Mouse (Mus musculus) ovary, postnatal 10 days (tissue): ENCODE measurements around the gene Slc29a1.

Experiments
- DNase-seq: peaks from one replicate; pipeline ENCODE4 v3.0.0; 2022; ENCODE audit warnings: low spot score

The Slc29a1 gene

DNA sequence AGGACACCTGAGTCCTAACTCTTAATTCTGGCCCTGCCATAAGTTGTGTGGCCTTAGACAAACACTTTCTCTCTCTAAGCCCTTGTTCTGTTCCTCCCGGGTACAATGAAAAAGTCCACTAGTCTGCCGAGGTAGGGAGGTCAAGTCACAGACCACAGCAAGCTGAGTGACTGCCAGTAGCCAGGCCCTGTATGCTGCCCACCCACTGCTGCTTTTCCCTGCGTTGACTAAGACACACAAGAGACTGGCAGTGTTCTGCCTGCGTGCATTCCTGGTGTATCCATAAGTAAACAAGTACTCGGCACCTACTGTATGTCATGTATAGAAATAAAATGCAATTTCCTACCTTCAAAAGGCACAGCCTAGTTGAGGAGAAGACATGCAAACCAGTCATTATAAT is 49.2 kb downstream of the Slc29a1 start:
- no peak for DNase-seq

DNA sequence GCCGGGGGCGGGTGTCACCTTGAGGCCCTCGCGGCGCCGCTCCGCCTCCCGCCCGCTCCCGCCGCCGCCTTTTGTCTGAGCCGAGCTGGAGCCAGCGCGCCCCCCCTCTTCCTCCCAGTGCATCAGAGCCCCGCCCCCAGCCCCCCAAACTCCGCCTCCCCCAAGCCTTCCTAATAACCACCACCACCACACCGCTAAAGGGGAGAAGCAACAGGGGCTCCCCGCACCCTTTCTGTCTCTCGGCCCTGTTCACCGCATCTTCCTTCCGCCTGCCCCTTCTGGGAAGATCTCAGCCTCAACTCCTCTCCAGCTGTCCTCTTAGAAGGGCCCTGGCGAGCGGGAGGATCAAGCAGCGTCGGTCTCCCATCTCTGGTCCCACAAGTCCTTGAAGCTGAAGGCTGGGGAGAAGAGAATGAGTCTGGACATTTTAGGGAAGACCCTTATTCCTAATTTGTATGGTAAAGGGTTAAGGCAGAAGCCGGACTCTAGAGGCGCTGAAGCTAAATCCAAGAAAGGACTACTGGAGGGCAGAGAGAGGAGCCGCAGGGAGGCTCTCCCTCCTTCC is 49.7 kb downstream of the Slc29a1 start, which contains the start of gene Tmem151b:
Gene Tmem151b, minus strand, starts transcription at position 61 of the 565 bp plus-strand sequence.
- DNase-seq = no peak

DNA sequence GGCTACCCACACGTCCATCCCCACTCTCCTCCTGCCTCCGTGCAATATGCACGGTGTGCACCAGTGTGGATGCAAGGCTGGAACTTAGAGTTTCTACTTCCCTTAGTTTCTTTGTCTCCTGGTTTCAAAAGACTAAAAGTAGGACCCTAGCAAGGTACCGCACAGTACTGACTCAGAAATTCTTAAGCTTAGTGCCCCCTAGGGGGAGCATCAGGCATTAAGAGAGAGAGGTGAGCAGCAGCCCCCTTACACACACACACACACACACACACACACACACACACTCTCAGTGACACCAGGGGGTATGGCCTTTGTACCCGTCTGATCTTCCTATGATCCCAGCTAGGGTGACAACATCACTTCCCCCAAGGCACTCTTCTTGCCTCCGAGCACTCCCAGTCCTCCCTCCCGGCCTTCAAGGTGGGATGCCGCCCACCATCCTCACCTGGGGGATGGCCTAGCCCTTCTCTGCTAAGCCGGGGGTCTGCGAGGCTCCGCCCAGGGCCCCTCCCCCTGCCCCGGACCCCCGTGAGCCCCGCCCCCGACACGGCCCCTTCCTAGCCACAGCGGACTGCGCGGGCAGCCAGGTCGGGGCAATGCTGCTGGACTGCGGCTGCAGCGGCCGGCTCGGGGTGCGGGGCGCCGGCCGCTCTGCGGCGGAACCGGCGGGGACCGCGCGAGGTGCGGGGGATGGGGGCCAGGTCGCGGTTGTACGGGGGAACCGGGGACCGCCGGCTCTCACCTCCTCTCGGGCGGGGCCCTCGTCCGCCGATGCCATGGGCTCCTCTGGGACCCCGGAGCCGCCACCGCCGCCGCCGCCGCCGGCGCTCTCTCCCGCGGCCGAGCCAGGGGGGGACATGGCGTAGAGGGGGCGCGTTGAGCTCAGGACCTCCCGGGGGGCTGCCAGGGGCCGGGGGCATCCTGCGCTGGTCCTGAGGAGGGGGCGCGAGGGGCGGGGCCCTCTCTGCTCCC is 50.6 kb downstream of the Slc29a1 start:
- no peak for DNase-seq

DNA sequence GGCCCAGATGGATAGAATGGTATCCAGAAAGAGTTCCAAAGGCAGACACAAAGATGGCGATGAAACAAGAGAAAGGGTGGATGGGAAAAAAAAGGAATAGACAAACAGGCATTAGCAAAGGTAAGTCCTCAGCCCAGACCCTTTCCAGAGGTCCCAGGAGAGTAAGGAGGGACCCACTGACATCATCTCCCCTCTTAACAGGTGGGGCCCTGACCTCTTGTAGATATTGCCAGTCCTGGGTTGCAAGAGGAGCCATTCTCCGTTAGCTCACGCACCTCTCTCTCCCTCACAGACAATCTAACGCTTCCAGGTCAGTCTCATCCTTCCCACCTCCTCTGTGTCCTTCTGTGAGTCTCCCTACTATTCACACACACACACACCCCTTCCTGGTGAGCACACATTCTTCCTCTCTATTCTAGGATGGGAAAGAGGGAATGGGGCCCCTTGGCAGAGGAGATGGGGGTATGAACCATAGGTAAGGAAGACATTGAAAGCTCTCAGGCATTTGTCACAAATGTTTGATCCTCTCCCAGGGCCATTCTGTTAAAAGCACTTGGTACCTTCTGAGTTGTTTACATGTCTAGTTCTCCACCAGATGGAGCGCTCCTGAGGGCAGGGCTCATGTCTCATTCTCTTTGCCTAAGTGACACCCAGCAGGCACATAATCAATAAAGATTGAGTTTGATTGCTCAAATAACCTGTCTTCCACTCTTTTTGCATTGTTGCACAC is 51.8 kb downstream of the Slc29a1 start:
- DNase-seq = no peak

DNA sequence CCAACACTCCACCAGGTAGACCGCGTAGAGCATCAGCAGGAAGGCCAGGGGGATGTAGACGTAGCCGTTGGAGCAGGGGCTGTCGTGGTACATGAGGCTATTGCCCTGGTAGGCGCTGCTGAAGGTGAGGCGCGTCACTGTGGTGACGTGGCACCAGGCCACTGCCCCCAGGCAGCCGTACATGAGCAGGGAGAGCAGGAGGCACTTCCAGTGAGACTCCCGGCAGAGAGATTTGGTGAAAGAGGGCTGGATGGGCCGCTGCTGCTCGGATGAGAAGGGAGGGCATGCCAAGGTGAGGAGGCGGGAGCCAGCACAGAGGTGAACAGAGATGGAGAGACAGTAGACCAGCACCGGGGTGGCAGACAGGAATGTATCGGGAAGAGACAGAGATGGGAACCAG is 52.5 kb downstream of the Slc29a1 start:
- no peak for DNase-seq

DNA sequence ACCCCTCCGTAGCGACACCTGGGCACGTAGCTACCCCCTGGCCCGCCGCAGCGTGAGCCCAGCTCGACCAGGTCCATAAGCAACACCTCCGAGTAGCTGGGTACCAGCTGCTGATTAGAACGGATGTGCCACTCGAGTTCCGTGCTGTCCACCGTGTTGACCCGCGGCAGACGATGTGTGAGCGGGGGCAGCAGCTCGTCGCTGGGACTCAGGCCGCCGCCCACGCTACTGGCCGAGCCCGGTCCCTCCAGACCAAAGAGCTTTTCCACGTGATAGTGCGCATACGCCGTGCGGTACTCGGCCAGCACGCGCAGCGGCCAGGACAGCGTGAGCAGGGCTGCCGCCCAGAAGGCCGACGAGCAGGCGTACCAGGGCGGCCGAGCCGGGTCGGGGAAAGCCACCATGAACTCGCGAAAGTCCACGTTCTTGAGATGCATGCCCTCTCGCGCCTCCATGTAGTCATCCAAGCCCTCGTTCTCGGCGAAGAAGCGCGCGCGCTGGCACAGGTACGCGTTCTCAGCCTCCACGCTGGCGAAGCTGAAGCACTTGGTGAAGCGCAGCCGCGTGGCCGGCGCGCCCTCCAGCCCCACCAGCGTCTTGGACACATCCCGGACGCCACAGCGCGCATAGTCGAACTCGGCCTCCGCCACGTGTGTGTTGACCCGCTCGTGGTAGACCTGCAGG is 54.0 kb downstream of the Slc29a1 start:
- no peak for DNase-seq

DNA sequence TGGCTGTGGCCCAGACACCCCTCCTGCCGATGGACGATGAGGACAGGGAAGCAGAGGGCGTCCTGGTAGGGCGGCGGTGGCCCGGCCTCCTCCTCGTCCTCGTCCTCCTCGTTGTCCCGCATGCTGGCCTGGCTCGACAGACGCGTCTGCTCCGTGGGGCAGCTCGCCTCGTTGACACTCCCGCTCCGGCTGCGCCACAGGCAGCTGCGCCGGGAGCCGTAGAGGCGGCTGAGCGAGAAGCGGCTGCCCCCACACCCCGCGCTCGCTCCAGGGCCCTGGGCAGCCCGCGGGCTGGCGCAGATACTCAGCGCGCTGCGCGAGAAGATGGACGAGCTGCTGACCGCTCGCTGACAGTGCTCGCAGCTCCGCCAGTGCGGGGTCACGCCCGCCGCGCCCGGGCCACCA is 54.5 kb downstream of the Slc29a1 start:
- no peak for DNase-seq

DNA sequence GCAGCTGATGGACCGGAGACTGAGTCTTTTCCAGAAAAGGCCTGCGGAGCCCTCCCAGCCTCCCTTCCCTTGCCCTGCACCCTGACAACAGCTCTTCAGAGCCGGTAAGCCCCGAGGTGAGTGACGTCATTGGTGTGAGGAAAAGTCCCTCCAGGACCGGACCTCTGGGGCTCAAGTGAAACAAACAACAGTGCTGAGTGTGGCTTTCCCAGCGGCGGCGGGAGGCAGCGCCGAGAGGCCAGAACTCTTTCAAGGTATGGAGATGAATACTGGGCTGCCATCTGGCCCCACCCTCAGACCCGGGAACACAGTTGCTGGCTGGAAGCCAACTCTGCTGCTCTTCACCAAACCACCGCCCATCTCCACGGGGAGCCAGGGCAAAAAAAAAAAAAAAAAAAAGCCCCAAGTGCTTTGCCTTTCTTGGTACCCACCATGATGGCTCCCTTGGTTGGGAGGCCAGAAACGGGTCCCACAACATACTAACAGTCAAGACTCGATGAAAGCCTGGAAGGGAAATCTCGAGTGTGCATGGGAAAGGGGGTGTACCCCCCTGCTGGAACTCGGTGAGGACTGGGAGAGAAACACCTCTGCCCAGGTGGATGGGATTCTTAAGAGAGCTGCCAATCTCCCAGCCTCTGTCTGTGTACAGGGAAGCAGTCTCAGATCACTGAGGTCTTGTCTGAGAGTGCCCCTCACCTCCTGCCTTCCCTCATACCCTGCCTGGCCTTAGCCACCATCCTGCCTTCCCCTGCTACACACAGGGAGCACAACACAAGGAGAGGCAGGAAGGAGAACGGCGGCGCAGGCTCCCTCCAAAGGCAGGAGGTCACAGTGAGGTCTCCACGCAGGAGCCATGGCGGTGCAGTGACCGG is 55.2 kb downstream of the Slc29a1 start:
- no peak for DNase-seq

DNA sequence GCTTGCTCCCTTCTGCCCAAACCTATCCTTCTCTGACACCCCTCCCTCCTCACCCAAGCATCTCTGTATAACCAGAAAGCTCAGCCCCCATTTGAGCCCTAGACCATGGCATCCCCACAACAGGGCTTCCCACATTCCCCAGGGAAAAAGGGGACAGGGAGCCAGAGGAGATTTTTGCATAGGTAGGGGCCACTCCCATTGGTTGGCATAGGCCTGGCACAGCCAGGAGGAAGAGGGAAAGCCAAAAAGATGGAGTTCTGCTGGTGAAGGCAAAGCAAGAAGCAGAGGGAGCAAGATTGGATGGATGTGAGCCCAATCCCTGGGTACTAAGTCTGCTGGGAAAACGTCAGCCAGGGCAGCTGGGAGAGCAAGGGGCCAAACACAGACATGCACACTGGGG is 56.3 kb downstream of the Slc29a1 start:
- DNase-seq = no peak

DNA sequence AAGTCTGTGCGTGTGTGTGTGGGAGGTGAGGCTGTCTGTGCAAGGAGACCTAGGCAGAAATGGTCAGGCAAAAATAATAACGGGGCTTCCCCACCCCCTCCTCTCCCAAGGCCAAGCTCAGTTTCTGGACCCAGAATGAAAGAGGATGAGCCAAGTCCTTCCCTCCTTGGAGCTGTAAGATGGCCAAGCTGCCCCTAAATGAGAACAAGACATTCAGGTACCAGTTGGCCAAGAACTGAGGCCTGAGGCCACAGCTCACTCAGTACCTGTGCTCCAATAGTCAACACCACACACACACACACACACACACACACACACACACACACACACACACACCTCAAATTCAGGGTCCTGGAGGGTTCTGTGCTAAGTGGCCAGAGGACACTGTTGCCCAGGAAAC is 56.7 kb downstream of the Slc29a1 start:
- DNase-seq = no peak

DNA sequence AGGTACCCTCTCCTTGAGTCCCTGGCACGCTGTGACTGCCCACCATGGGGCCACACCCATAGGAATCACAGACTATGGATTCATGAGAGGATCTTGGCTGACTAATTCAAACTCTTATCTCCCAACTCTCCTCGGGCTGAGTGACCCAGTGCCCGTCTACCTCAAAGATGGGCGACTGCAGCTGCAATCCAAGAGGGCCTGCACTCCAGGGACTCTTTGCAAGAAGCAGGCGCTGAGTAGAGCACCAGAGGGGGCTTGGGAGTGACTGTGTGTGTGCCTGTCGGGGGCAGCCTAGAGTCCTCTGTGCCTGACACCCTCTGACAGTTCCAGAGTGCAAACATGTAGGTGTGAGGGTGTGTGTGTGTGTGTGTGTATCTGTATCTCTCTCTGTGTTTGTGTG is 57.3 kb downstream of the Slc29a1 start:
- no peak for DNase-seq

DNA sequence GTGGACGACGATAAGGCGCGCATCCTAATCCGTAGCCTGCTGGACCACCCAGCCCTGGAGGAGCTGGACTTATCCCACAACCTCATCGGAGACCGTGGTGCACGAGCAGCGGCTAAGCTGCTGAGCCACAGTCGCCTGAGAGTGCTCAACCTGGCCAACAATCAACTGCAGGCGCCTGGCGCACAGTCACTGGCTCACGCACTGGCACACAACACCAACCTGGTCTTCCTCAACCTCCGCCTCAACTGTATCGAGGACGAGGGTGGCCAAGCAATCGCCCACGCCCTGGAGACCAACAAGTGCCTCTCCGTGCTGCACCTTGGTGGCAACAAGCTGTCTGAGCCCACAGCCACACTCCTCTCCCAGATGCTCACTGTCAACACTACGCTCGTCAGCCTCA is 59.7 kb downstream of the Slc29a1 start:
- no peak for DNase-seq

DNA sequence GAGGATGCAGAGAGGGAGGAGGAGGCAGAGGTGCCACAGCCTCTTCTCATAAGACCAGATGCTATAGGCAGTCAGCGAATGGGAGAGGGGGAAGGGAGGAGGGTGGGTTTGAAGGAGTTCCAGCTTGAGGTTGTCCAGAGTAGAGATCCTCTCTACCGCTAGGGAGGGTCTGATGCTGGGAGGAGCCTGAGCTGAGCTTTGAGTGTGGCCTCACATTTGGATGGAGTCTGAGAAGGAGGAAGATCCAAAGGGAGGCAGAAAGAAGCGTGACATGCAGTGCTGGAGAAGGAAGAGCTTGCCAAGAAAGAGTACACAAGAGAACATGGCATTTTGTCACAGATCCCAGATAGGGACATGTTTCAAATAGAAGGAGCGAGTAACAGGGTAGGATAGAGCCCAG is 61.0 kb downstream of the Slc29a1 start:
- DNase-seq = no peak

DNA sequence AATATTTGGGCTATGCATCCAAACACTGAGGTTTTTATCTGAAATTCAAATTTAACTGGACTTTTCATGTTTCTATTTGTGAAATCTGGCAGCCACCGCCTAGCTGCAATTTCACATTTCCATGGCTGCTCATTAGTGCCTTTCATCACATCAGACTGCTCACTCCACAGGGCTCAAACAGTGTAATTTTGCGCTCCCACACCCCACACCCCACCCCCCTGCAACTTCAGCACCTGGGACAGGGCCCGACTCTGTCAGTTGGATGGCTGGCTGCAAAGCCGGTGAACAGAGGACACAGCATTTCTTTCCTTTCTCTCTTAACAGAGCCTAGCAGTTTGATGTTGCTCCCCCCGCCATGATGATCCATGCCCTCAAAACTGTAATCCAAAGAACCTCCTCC is 63.1 kb downstream of the Slc29a1 start:
- DNase-seq = no peak
